10 mouse cellular contexts compared by ENCODE assay signal in genomic region chr12:88992141-88992540, GRCm38 (mm10).
DNase-seq lines count a peak whose midpoint lies in the region; ATAC-seq and TF ChIP-seq lines count a peak whose summit lies in the region.
"Had no signal": no experiment of that assay in that cellular context is flagged by ENCODE, and none has a peak within 500 bp of the region (broad histone marks: within the 10 kb centered on the region; RNA-seq: fewer than 3 reads in every experiment).

No protein-coding gene starts in this region.

- H3K4me1 ChIP-seq in intestine, embryonic 14.5 days (replicated peaks; ENCODE audit: control insufficient read depth, insufficient read depth, low read length), result no peaks in the 10 kb centered on the region
- H3K4me1 ChIP-seq in intestine, embryonic 15.5 days (replicated peaks), result no peaks in the 10 kb centered on the region
- H3K4me1 ChIP-seq in ES-Bruce4 (ENCODE audit: control insufficient read depth, insufficient read depth, low read length), result no peaks in the 10 kb centered on the region
- peaks cover 4% of the 10 kb centered on the region for H3K4me1 ChIP-seq in liver, embryonic 12.5 days
- H3K4me1 ChIP-seq: embryonic facial prominence, embryonic 15.5 days had no signal

- H3K36me3 ChIP-seq in intestine, embryonic 14.5 days (ENCODE audit: control insufficient read depth, insufficient read depth, low read length), result no peaks in the 10 kb centered on the region
- H3K36me3 ChIP-seq in intestine, embryonic 15.5 days, result no peaks in the 10 kb centered on the region
- H3K36me3 ChIP-seq in ES-Bruce4 (ENCODE audit: control insufficient read depth, insufficient read depth, low read length, poor library complexity, severe bottlenecking), result no peaks in the 10 kb centered on the region
- no peaks in the 10 kb centered on the region for H3K36me3 ChIP-seq in liver, embryonic 12.5 days
- H3K36me3 ChIP-seq: embryonic facial prominence, embryonic 15.5 days had no signal

- H3K4me3 ChIP-seq in intestine, embryonic 14.5 days (ENCODE audit: low read depth, low read length), result no peak overlapping the region
- no peak overlapping the region for H3K4me3 ChIP-seq in intestine, embryonic 15.5 days (replicated peaks)
- no peak overlapping the region for H3K4me3 ChIP-seq in ES-Bruce4 (ENCODE audit: low read depth, low read length)
- no peak overlapping the region for H3K4me3 ChIP-seq in liver, embryonic 12.5 days
- H3K4me3 ChIP-seq: embryonic facial prominence, embryonic 15.5 days; myocyte had no signal

- ATAC-seq in intestine, embryonic 14.5 days (replicated peaks; ENCODE audit: low FRiP score, low TSS enrichment, low read depth), result no peak
- no peak for ATAC-seq in intestine, embryonic 15.5 days
- peak; percentile 78 for ATAC-seq in liver, embryonic 12.5 days
- no peak for ATAC-seq in activated CD4-positive, CD25-positive, alpha-beta regulatory T cell, adult 4 months

- no peak overlapping the region for H3K9ac ChIP-seq in intestine, embryonic 14.5 days (ENCODE audit: low read length)
- no peak overlapping the region for H3K9ac ChIP-seq in intestine, embryonic 15.5 days
- no peak overlapping the region for H3K9ac ChIP-seq in ES-Bruce4 (ENCODE audit: low read depth, poor library complexity, severe bottlenecking)
- H3K9ac ChIP-seq in liver, embryonic 12.5 days, result no peak overlapping the region
- H3K9ac ChIP-seq: embryonic facial prominence, embryonic 15.5 days had no signal

- H3K27ac ChIP-seq in intestine, embryonic 14.5 days (ENCODE audit: low read depth), result no peak overlapping the region
- H3K27ac ChIP-seq in intestine, embryonic 15.5 days, result no peak overlapping the region
- H3K27ac ChIP-seq in ES-Bruce4 (ENCODE audit: insufficient read depth, low read length), result no peak overlapping the region
- no peak overlapping the region for H3K27ac ChIP-seq in liver, embryonic 12.5 days
- H3K27ac ChIP-seq: embryonic facial prominence, embryonic 15.5 days had no signal

- TF ChIP-seq CTCF in ES-Bruce4 (IDR thresholded peaks at IDR 0.05; ENCODE audit: low read depth, low read length), result peak; percentile 12

- TF ChIP-seq POLR2A in ES-Bruce4 (IDR thresholded peaks at IDR 0.05; ENCODE audit: insufficient read depth, low read length), result no peak

- DNase-seq in intestine, embryonic 14.5 days (ENCODE audit: low spot score), result peak; percentile 52
- peak; percentile 62 for DNase-seq in c-Kit-positive CD71-positive TER-119-positive erythroid progenitor cells, embryonic 14.5 days (ENCODE audit: low spot score)
- DNase-seq in T-cell, adult 2 months (ENCODE audit: low spot score), result no peak
- DNase-seq in urinary bladder, adult 18-20 months (ENCODE audit: low spot score in 2 of 2), result no peak

- no peaks in the 10 kb centered on the region for H3K27me3 ChIP-seq in intestine, embryonic 14.5 days (replicated peaks; ENCODE audit: control insufficient read depth, insufficient read depth, low read length)
- H3K27me3 ChIP-seq in intestine, embryonic 15.5 days (replicated peaks), result no peaks in the 10 kb centered on the region
- no peaks in the 10 kb centered on the region for H3K27me3 ChIP-seq in ES-Bruce4 (ENCODE audit: control insufficient read depth, insufficient read depth, low read length, poor library complexity, severe bottlenecking)
- no peaks in the 10 kb centered on the region for H3K27me3 ChIP-seq in liver, embryonic 12.5 days (replicated peaks)
- H3K27me3 ChIP-seq: embryonic facial prominence, embryonic 15.5 days had no signal

- TF ChIP-seq EP300 in ES-Bruce4 (IDR thresholded peaks at IDR 0.05; ENCODE audit: insufficient read depth, low read depth, low read length), result no peak

- 0% methylated on average over 2 of the region's 2 CpGs for WGBS in intestine, embryonic 14.5 days
- 4% methylated on average over 2 of the region's 2 CpGs for WGBS in intestine, embryonic 15.5 days
- 2% methylated on average over 2 of the region's 2 CpGs for WGBS in liver, embryonic 12.5 days (ENCODE audit: insufficient replicate concordance)

- no peak overlapping the region for H3K4me2 ChIP-seq in intestine, embryonic 14.5 days (ENCODE audit: low read length)
- no peak overlapping the region for H3K4me2 ChIP-seq in intestine, embryonic 15.5 days (replicated peaks)
- H3K4me2 ChIP-seq in liver, embryonic 12.5 days, result no peak overlapping the region
- H3K4me2 ChIP-seq: embryonic facial prominence, embryonic 15.5 days had no signal

- H3K9me3 ChIP-seq in intestine, embryonic 14.5 days (ENCODE audit: control insufficient read depth, low read length), result no peaks in the 10 kb centered on the region
- H3K9me3 ChIP-seq in intestine, embryonic 15.5 days, result no peaks in the 10 kb centered on the region
- no peaks in the 10 kb centered on the region for H3K9me3 ChIP-seq in ES-Bruce4 (replicated peaks; ENCODE audit: control insufficient read depth, insufficient read depth, low read length, poor library complexity, severe bottlenecking)
- no peaks in the 10 kb centered on the region for H3K9me3 ChIP-seq in liver, embryonic 12.5 days (replicated peaks)
- H3K9me3 ChIP-seq: embryonic facial prominence, embryonic 15.5 days had no signal

Comparison
In these comparisons a context has a peak if more than half of its experiments do, and no peak if none do; other contexts are left out.
1. DNase-seq: peak in intestine, embryonic 14.5 days (single experiment) and c-Kit-positive CD71-positive TER-119-positive erythroid progenitor cells, embryonic 14.5 days (single experiment); none in T-cell, adult 2 months (single experiment) and urinary bladder, adult 18-20 months (0 of 2).